Mouse (Mus musculus) right cerebral cortex, postnatal 25 days (tissue): Measurements from ENCODE around the gene Fastk.
"Not testable (repeated sequence)": the region's sequence is repeated elsewhere in the genome, so short reads cannot be mapped to it uniquely, and the experiment has no call there.

ENCODE experiments used
- DNase-seq: peaks from one replicate; pipeline ENCODE4 v3.0.0; 2022

Gene Fastk

GRCm38 (mm10) chr5:24420381-24420780 lies 24.7 kb downstream of the Fastk start:
- DNase-seq: no peak

- DNase-seq: no peak
These were observed 27.5 kb downstream of the Fastk start for GRCm38 (mm10) chr5:24417587-24417986.

- peak; percentile 60 for DNase-seq
These were observed 28.8 kb downstream of the Fastk start for GRCm38 (mm10) chr5:24416222-24416736.

- no peak for DNase-seq
These were observed 31.1 kb downstream of the Fastk start for GRCm38 (mm10) chr5:24413938-24414337.

GRCm38 (mm10) chr5:24413042-24413693 lies 31.9 kb downstream of the Fastk start, which contains the start of gene Asic3:
TSS of gene Asic3 (plus strand) at chr5:24413392.
- no peak for DNase-seq

- DNase-seq: no peak
These were observed 33.0 kb downstream of the Fastk start for GRCm38 (mm10) chr5:24412063-24412462.

- no peak for DNase-seq
These were observed 35.6 kb downstream of the Fastk start for GRCm38 (mm10) chr5:24409466-24409865.

GRCm38 (mm10) chr5:24408651-24409050 lies 36.4 kb downstream of the Fastk start:
- DNase-seq: no peak

- no peak for DNase-seq
These were observed 39.7 kb downstream of the Fastk start for GRCm38 (mm10) chr5:24405389-24405876.

GRCm38 (mm10) chr5:24404594-24405360 lies 40.3 kb downstream of the Fastk start:
- DNase-seq: no peak

GRCm38 (mm10) chr5:24401969-24402368 lies 43.1 kb downstream of the Fastk start:
- no peak for DNase-seq

- no peak for DNase-seq
These were observed 44.0 kb downstream of the Fastk start for GRCm38 (mm10) chr5:24400911-24401605.

- no peak for DNase-seq
These were observed 44.7 kb downstream of the Fastk start for GRCm38 (mm10) chr5:24400362-24400761.

GRCm38 (mm10) chr5:24399686-24400085 lies 45.4 kb downstream of the Fastk start:
- no peak for DNase-seq

GRCm38 (mm10) chr5:24396254-24396653 lies 48.8 kb downstream of the Fastk start:
- not testable (repeated sequence) for DNase-seq

- peak; percentile 95 for DNase-seq
These were observed 50.8 kb downstream of the Fastk start for GRCm38 (mm10) chr5:24394165-24394894.

- peak; percentile 77 for DNase-seq
These were observed 51.6 kb downstream of the Fastk start, which contains the start of gene Abcb8 for GRCm38 (mm10) chr5:24393392-24393997. TSS of gene Abcb8 (plus strand) at chr5:24393663.

GRCm38 (mm10) chr5:24392724-24393123 lies 52.4 kb downstream of the Fastk start:
- DNase-seq: no peak

- no peak for DNase-seq
These were observed 53.2 kb downstream of the Fastk start, which contains the start of gene Atg9b for GRCm38 (mm10) chr5:24391864-24392263. TSS of gene Atg9b (minus strand) at chr5:24392143.

GRCm38 (mm10) chr5:24389658-24390020 lies 55.4 kb downstream of the Fastk start:
- no peak for DNase-seq

GRCm38 (mm10) chr5:24389011-24389657 lies 56.0 kb downstream of the Fastk start:
- no peak for DNase-seq
